Mouse (Mus musculus) hindbrain, embryonic 14.5 days (tissue): ENCODE data around the gene Mpdu1. TPM values are rescaled to one million over a fixed set of nuclear protein-coding genes. Genes with fewer than 3 reads are reported as not detected.

Source experiments
- ATAC-seq: fragments of 200-750 bp; cut with Nextera tagmentation; 2 replicates; pipeline ENCODE4 v1.8.0; 2017; ENCODE audit warnings: moderate number of reproducible peaks, mild to moderate bottlenecking, moderate TSS enrichment, moderate library complexity; ENCODE audit not compliant: low FRiP score
- DNase-seq: peaks from one replicate; pipeline ENCODE4 v3.0.0-alpha.2; 2015; ENCODE audit warnings: low spot score
- H3K27ac ChIP-seq: fragments of 300-500 bp; sonication (generic); 2 replicates; pipeline ENCODE4 v1.5.1; 2014; ENCODE audit warnings: mild to moderate bottlenecking, moderate library complexity
- H3K27me3 ChIP-seq: fragments of 300-500 bp; sonication (generic); 2 replicates; pipeline ENCODE4 v1.6.1; 2014; ENCODE audit warnings: mild to moderate bottlenecking, low read length, mixed read lengths; ENCODE audit not compliant: control insufficient read depth, insufficient read depth
- H3K36me3 ChIP-seq: fragments of 300-500 bp; sonication (generic); replicated peaks from 2 replicates; pipeline ENCODE4 v1.6.1; 2014; ENCODE audit not compliant: control insufficient read depth, insufficient read depth
- H3K4me1 ChIP-seq: fragments of 300-500 bp; sonication (generic); replicated peaks from 2 replicates; pipeline ENCODE4 v1.6.1; 2014; ENCODE audit warnings: antibody characterized with exemption, low read length, mixed read lengths; ENCODE audit not compliant: control insufficient read depth, insufficient read depth
- H3K4me2 ChIP-seq: fragments of 300-500 bp; sonication (generic); replicated peaks from 2 replicates; pipeline ENCODE4 v1.6.1; 2014; ENCODE audit warnings: mild to moderate bottlenecking, moderate library complexity
- H3K4me3 ChIP-seq: fragments of 300-500 bp; sonication (generic); replicated peaks from 2 replicates; pipeline ENCODE4 v1.5.1; 2014; ENCODE audit warnings: mild to moderate bottlenecking, low read length
- H3K9ac ChIP-seq: fragments of 300-500 bp; sonication (generic); 2 replicates; pipeline ENCODE4 v1.6.1; 2014
- H3K9me3 ChIP-seq: fragments of 300-500 bp; sonication (generic); 2 replicates; pipeline ENCODE4 v1.6.1; 2016; ENCODE audit warnings: low read length; ENCODE audit not compliant: control insufficient read depth
- whole genome bisulfite sequencing: fragments of 180-500 bp; shearing (Covaris S2); extraction: QIAGEN DNeasy Blood & Tissue Kit; methylation state at CpG from one replicate; pipeline ENCODE4 v1.1.7; 2014; 5-methylcytosine and 5-hydroxymethylcytosine counted together
- polyA plus RNA-seq: library from polyadenylated mRNA; unstranded; fragments of >200 nt; fragmentation: Nextera tagmentation; extraction: Ambion mirVana; gene quantifications from 2 replicates; pipeline ENCODE4 v1.2.1, GENCODE M21; 2014

Mpdu1 gene
- polyA plus RNA-seq, 1 experiment from 2014 or later, result 63.7 TPM

DNA sequence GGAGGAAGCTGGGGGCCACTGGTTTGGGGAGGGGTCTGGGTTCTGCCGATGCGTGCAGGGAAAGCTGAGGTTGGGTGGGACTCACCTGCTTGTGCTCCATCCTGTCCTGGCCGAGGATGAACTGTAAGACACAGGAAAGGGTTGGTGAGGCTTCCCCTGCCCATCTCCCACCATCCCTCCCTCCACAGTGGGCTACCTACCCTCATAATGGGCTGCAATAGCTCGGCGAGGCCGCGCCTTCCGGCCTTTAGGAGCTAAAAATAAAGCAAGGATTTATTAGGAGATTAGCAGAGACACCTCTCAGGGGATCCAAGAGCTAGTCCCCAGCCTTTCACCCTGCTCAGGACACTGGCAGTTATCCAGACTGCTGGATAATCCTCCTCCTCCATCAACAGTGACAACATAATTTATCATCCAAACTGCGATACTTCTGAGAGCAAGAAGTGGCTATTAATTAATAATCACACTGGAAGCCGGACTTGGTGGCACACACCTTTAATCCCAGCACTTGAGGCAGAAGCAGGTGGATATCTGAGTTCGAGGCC is 31.1 kb upstream of the Mpdu1 start:
- DNase-seq, result no peak
- no peaks in the 10 kb centered on the region for H3K9me3 ChIP-seq
- peaks cover 3% of the 10 kb centered on the region; the same call in 1 of the 2 replicates for H3K4me1 ChIP-seq
- H3K4me2 ChIP-seq, result no peak overlapping the region
- no peaks in the 10 kb centered on the region for H3K27me3 ChIP-seq
- H3K27ac ChIP-seq, result no peak overlapping the region
- H3K4me3 ChIP-seq, result no peak overlapping the region
- 62% methylated on average over 11 of the region's 11 CpGs for WGBS
- no peaks in the 10 kb centered on the region for H3K36me3 ChIP-seq
- no peak overlapping the region for H3K9ac ChIP-seq
- no peak for ATAC-seq

DNA sequence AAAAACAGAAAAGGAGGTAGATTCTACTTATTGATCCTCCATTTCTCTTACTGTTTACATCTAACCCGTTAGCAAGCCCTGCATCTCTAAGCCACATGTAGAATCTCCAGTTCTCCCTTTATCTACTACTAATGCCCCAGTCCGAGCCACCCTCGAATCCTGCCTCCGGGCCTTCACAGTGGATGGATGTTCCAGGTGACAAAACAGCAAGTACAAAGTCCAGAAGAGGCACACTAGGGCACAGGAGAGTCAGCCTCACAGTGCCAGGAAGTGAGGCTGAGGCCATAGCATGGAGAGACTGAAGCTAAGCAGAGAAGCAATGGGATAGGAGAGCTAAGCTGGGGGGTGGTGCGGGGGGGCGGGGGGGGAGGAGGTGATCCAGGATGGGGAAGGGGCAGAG is 30.4 kb upstream of the Mpdu1 start:
- DNase-seq (no peak), ATAC-seq (no peak)
- Histone ChIP-seq H3K9me3 (no peaks in the 10 kb centered on the region), H3K9ac (no peak overlapping the region), H3K27me3 (no peaks in the 10 kb centered on the region), H3K4me3 (no peak overlapping the region), H3K4me2 (no peak overlapping the region), H3K4me1 (peaks cover 3% of the 10 kb centered on the region; the same call in 1 of the 2 replicates), H3K27ac (no peak overlapping the region), H3K36me3 (no peaks in the 10 kb centered on the region)
- 85% methylated on average over 6 of the region's 6 CpGs for WGBS

DNA sequence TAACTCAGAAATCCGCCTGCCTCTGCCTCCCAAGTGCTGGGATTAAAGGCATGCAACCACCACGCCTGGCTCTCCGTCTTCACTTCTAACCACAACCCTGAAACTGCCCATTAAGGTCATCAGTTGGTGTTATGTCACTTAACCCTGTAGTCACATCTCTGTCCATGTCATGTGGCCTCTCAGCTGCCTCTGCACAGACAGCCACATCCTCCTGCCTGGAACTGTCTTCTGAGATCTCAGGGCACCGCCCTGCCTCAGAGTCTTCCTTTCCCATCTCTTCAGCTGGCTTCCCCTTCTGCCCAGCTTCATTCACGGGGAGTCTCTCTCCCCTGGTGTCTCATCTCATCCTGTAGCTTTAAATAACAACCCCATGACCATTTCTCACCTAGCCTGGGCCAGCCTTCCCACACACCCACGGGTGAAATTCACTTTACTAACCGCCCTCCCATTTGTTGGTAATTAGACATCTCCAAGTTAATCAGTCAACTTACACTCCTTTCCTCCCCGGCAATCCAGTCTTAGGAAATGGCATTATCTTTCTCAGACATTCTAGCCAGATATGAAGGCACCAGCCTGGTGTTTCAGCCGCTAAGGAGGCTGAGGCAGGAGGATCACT is 29.9 kb upstream of the Mpdu1 start:
- Histone ChIP-seq H3K4me2 (no peak overlapping the region), H3K4me3 (no peak overlapping the region), H3K9me3 (no peaks in the 10 kb centered on the region), H3K27me3 (no peaks in the 10 kb centered on the region), H3K27ac (no peak overlapping the region), H3K9ac (no peak overlapping the region), H3K4me1 (peaks cover 3% of the 10 kb centered on the region; the same call in 1 of the 2 replicates), H3K36me3 (no peaks in the 10 kb centered on the region)
- ATAC-seq, result no peak
- no peak for DNase-seq
- 81% methylated on average over 9 of the region's 9 CpGs for WGBS

DNA sequence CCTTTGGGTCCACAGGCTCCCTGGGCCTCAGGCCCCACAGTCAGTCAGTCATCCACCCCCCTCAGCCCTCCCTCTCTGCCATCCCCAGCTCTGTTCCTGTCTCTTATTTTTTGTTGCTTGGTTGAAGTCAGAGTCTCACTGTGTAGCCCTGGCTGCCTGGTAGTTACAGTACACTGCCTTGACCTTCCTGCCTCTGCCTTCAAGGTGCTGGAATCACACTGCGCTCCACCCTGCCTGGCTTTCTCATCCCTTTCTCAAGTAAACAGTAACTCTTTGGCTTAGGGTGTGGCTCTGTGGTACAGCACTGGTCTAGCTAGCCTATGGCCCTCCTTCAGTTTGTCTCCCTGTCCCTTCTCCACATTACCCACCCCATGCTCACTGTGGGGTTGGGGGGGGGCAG is 27.4 kb upstream of the Mpdu1 start:
- no peaks in the 10 kb centered on the region for H3K27me3 ChIP-seq
- no peak overlapping the region for H3K4me2 ChIP-seq
- no peak overlapping the region for H3K4me3 ChIP-seq
- 100% methylated on average over 1 of the region's 1 CpGs for WGBS
- H3K4me1 ChIP-seq, result no peaks in the 10 kb centered on the region; the same call in 1 of the 2 replicates
- H3K27ac ChIP-seq, result no peak overlapping the region
- no peak for DNase-seq
- no peak overlapping the region for H3K9ac ChIP-seq
- ATAC-seq, result no peak
- H3K36me3 ChIP-seq, result no peaks in the 10 kb centered on the region
- H3K9me3 ChIP-seq, result no peaks in the 10 kb centered on the region

DNA sequence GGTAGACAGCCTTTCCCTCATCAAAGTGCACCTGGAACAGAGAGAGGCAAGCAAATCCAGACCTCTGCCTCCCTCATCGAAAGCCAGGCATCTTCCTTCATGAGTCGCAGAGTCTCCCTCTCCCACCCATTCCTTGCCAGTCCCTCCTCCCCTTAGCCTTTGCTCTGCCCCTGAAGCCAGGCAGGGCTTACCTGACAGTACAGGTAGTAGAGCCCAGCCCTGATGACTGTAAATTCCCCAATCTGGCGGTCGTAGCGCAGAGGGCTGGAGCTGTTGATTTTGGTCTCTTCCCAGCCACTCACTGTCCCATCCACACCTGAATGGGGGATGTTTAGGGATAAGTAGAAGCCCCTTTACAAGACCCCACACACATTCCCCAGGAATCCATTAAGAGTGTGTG is 24.6 kb upstream of the Mpdu1 start:
- H3K27me3 ChIP-seq, result no peaks in the 10 kb centered on the region
- no peak overlapping the region for H3K9ac ChIP-seq
- 62% methylated on average over 5 of the region's 5 CpGs for WGBS
- DNase-seq, result no peak
- H3K36me3 ChIP-seq, result no peaks in the 10 kb centered on the region
- H3K9me3 ChIP-seq, result no peaks in the 10 kb centered on the region
- no peak overlapping the region for H3K4me3 ChIP-seq
- no peak for ATAC-seq
- H3K27ac ChIP-seq, result no peak overlapping the region
- no peak overlapping the region for H3K4me2 ChIP-seq
- peaks cover 12% of the 10 kb centered on the region for H3K4me1 ChIP-seq

DNA sequence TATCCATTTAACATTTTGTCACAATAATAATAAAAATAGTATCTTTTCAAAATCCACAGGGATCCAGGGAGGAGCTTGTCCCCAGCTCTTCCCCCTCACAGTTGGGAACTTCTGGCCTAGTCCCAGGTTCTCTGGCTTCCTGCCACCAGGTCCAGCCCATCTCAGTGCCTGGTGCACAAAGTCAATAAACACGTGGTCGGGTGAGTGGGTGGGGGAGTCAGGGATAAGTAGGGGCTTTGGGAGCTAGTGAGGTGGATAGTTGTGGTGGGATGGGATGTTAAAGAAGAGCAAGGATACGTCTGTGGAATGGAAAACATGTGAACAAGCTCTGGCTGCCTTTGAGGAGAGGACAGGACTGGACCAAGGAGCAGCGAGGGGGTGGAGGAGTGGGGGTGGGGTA is 23.9 kb upstream of the Mpdu1 start:
- peak overlapping the region; percentile 68; the same call in 1 of the 2 replicates for H3K27ac ChIP-seq
- peaks cover 12% of the 10 kb centered on the region for H3K4me1 ChIP-seq
- DNase-seq, result no peak
- H3K4me3 ChIP-seq, result no peak overlapping the region
- no peaks in the 10 kb centered on the region for H3K9me3 ChIP-seq
- WGBS, result 22% methylated on average over 4 of the region's 4 CpGs
- H3K9ac ChIP-seq, result peak overlapping the region; percentile 41; the same call in 1 of the 2 replicates
- no peaks in the 10 kb centered on the region for H3K36me3 ChIP-seq
- no peak for ATAC-seq
- no peak overlapping the region for H3K4me2 ChIP-seq
- H3K27me3 ChIP-seq, result no peaks in the 10 kb centered on the region

DNA sequence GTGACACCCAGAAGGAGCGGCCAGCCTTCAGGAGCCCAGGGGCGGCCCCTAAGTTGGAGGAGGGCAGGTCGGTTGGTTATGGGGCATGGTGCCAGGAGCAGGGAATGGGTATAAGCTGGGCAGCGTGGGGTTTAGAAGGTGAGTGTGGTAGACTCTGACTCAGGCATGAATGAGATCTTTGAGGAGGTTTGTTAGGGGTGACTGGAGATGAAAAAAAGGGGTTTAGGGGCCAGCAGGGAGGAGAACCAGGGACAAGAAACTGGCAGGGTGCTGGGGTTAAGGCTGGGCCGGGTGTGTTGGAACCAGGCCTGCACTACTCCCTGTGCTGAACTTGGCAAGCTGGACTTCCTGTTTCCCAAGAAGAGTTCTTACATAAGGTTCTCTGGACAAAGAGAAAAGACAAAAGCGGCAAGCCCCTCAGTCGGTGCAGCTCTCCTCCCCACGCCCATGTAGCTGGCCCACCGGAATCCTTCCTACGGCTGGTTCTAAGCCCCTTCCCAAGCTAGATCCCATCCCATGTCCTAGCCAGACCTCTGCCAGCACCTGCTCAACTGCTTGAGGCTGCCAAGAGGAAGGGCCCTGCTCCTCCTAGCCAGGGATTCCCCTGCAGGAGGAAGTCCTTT is 23.2 kb upstream of the Mpdu1 start, which contains the start of gene Tnfsf13:
Gene Tnfsf13, minus strand, starts transcription at position 259 of the 623 bp plus-strand sequence.
- peak within 1 kb of the TSS; percentile 41; the same call in 1 of the 2 replicates for H3K9ac ChIP-seq
- DNase-seq (no peak), ATAC-seq (no peak)
- 47% methylated on average over 10 of the region's 10 CpGs for WGBS
- no peaks in the 10 kb centered on the region for H3K36me3 ChIP-seq
- peak within 1 kb of the TSS; percentile 68; the same call in 1 of the 2 replicates for H3K27ac ChIP-seq
- no peak within 1 kb of the TSS; the same call in 1 of the 2 replicates for H3K4me2 ChIP-seq
- no peak within 1 kb of the TSS for H3K4me3 ChIP-seq
- peaks cover 17% of the 10 kb centered on the region for H3K4me1 ChIP-seq
- no peaks in the 10 kb centered on the region for H3K9me3 ChIP-seq
- H3K27me3 ChIP-seq, result no peaks in the 10 kb centered on the region

DNA sequence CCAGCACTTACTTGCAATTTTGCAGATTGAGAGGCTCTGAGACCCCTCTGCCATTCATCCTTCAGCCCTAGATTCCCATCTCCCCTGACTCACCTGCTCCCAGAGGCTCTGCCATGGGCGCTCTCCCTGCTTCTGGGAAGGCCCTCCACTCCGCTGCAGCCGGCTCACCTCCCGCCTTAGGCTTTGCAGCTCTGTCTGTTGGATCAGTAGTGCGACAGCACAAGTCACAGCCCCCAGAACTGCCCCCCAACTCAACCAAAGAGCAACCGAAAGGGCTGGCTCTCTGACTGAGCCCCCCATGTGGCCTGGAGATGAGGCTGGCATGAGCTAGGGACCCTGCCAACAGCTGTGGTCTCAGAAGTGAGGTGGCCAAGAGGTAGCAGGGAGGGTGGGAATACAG is 22.5 kb upstream of the Mpdu1 start:
- ATAC-seq, result no peak
- Histone ChIP-seq H3K4me1 (peaks cover 22% of the 10 kb centered on the region), H3K27me3 (no peaks in the 10 kb centered on the region), H3K9me3 (no peaks in the 10 kb centered on the region), H3K4me2 (no peak overlapping the region), H3K36me3 (peaks cover 5% of the 10 kb centered on the region), H3K27ac (no peak overlapping the region), H3K9ac (0 out of 2 replicates have a peak overlapping the region, but pooled peaks have one; percentile 17), H3K4me3 (no peak overlapping the region)
- DNase-seq, result no peak
- 74% methylated on average over 6 of the region's 6 CpGs for WGBS

DNA sequence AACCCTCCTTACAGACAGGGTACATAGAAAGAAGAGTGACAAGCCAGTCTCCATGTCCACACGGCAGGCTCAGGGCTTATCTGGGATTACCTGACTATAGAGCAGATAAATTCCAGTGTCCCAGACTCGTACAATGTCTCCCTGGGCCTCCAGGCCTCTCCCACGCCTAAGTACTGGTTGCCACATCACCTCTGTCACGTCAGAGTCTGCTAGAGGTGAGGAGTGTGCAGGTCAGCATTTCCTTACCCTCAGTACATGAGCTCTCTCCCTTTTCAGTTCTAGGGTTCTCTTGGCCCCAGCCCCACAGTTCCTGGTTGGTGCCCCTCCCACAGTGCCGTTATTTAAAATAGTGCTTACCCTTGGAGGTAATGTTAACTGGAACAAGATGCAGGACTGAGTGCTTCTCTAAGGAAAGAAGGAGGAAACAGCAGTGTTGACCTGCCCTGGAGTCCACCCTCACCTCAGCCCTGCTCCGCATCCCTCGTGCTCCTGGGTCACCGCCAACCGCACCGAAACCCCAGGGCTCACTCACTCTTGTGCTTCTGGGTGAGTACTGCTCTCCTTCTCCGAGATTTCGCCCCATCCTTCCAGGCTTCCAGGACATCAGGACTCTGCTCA is 21.8 kb upstream of the Mpdu1 start:
- DNase-seq, result no peak
- ATAC-seq, result no peak
- Histone ChIP-seq H3K4me1 (peaks cover 25% of the 10 kb centered on the region), H3K36me3 (peaks cover 9% of the 10 kb centered on the region), H3K4me2 (no peak overlapping the region), H3K9ac (peak overlapping the region; percentile 13; the same call in 1 of the 2 replicates), H3K27me3 (no peaks in the 10 kb centered on the region), H3K27ac (no peak overlapping the region), H3K4me3 (no peak overlapping the region), H3K9me3 (no peaks in the 10 kb centered on the region)
- 84% methylated on average over 12 of the region's 12 CpGs for WGBS
